Mouse (Mus musculus): ENCODE results near the gene Tex10.

Tex10 gene

GRCm38 (mm10) chr4:48403066-48403640 is 70.1 kb downstream of the Tex10 start:
- no peak for DNase-seq (ENCODE audit: low spot score)

GRCm38 (mm10) chr4:48396949-48397348 is 76.3 kb downstream of the Tex10 start:
- no peak for DNase-seq (ENCODE audit: low spot score)

DNA sequence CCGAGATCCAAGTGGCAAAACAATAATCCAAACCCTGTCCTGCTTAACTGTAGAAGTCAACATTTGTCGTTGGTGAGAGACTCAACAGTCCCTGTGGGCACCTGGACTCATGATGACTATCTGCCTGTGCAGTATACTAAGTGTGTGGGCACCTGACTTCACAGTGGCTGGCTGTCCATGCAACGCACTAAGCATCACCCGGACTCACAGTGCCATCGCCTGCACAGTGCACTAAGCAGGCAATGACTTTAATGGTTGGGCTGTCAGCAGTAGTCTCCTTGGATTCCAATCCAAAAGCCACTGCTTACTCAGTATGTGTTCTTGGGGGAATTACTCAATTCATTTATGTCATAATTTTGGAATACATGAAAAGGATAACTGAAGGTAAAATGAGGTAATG is 90.8 kb downstream of the Tex10 start:
- no peak for DNase-seq (ENCODE audit: low spot score)

DNA sequence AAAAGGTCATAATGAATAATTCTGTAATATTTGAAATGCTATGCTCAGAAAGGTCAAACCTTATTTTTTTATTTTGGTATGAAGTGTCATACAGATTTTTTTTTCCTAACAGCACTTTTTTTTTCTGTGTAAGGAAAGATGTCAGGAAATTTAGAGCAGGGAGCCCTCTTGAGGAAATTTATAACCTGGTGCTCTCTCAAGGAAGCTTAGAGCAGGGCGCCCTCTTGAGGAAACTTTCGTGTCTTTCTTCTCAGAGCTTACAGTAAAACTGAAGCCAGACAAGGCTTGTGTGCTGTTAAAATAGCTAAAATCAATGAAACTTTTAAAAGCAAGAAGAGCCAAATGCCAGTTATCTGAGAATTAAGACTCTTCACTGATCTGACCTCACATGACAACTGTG is 92.3 kb downstream of the Tex10 start:
- peak; percentile 67 for DNase-seq (ENCODE audit: low spot score)
